In the genomic region with DNA sequence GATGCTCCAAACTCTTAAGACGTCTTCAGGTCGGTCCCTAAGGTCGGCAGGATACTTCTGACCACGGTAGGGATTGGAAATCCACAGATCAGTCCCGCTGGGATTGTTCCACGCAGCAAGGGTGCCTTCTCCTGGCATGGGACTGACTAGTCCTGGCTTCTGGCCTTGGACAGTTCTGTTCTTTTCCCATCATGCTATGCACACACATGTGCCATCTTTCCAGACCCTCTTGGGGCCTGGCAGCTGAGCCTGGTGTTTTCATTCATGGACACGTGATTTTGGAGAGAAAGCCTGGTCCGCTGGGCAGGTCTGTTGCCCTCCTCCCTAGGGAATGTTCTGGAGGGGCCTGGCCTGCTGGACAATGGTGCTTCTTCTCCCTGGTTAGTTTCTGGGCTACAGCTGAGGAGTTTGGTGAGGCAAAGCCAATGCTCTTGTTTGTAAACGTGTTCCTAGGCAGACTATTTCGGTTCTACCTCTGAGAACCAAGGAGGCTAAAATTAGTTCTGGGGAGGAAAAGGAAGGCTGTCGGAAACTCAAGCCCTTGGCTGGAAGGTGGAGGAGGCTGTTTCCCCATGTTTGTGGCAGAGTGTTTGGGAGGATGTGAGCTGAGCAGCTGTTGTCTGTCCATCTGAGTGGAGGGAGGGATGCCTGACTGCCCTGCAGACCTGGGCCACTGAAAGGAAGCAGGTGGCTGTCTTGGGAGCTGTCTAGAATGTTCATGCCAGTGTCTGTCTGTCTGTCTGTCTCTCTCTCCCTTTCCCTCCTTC, we compare ENCODE assay signal across 14 mouse cellular contexts. TPM values are rescaled to one million over a fixed set of nuclear protein-coding genes. Genes with fewer than 3 reads are reported as not detected.
DNase-seq lines count a peak whose midpoint lies in the region; ATAC-seq and TF ChIP-seq lines count a peak whose summit lies in the region.
"Had no signal": no experiment of that assay in that cellular context is flagged by ENCODE, and none has a peak within 500 bp of the region (broad histone marks: within the 10 kb centered on the region; RNA-seq: fewer than 3 reads in every experiment).

No protein-coding gene starts in this region.

- H3K27me3 ChIP-seq in kidney, adult 2 months (replicated peaks; ENCODE audit: control insufficient read depth, insufficient read depth, low read length) = no peaks in the 10 kb centered on the region
- no peaks in the 10 kb centered on the region for H3K27me3 ChIP-seq in C2C12 (ENCODE audit: control insufficient read depth, insufficient read depth, insufficient read length)
- H3K27me3 ChIP-seq in heart, embryonic 16.5 days (ENCODE audit: control insufficient read depth, insufficient read depth, low read length) = no peaks in the 10 kb centered on the region
- H3K27me3 ChIP-seq in liver, embryonic 12.5 days (replicated peaks) = peaks cover 15% of the 10 kb centered on the region
- H3K27me3 ChIP-seq: neural tube, embryonic 12.5 days had no signal

- peak overlapping the region; percentile 15; the same call in 1 of the 2 replicates for H3K4me2 ChIP-seq in heart, embryonic 16.5 days (ENCODE audit: low read depth, low read length)
- no peak overlapping the region for H3K4me2 ChIP-seq in liver, embryonic 12.5 days
- H3K4me2 ChIP-seq: hindbrain, embryonic 14.5 days; neural tube, embryonic 12.5 days had no signal

- peak; percentile 44 for DNase-seq in kidney, adult 2 months
- no peak for DNase-seq in kidney, adult 9 months
- DNase-seq in brain, adult 2 months (ENCODE audit: low read depth, low spot score) = peak; percentile 67
- no peak for DNase-seq in cerebellum, postnatal 4 days (ENCODE audit: low spot score in 2 of 2)
- no peak for DNase-seq in cerebellum, adult 11 months
- DNase-seq: right cerebral cortex, postnatal 4 days; thymus, postnatal 36 days had no signal

- H3K27ac ChIP-seq in kidney, adult 2 months (ENCODE audit: insufficient read depth, low read depth, low read length) = peak overlapping the region; percentile 46
- peak overlapping the region; percentile 76 for H3K27ac ChIP-seq in heart, embryonic 16.5 days (ENCODE audit: low read length)
- H3K27ac ChIP-seq in liver, embryonic 12.5 days = no peak overlapping the region
- H3K27ac ChIP-seq: hindbrain, embryonic 14.5 days; liver, embryonic 14.5 days; neural tube, embryonic 12.5 days had no signal

- TF ChIP-seq POLR2A in kidney, adult 2 months (IDR thresholded peaks at IDR 0.05; ENCODE audit: low read depth, low read length) = no peak

- H3K36me3 ChIP-seq in kidney, adult 2 months (ENCODE audit: control insufficient read depth, insufficient read depth, low read length) = no peaks in the 10 kb centered on the region
- no peaks in the 10 kb centered on the region for H3K36me3 ChIP-seq in C2C12 (ENCODE audit: control insufficient read depth, insufficient read depth)
- peaks cover 21% of the 10 kb centered on the region for H3K36me3 ChIP-seq in heart, embryonic 16.5 days (ENCODE audit: control insufficient read depth, insufficient read depth)
- peaks cover 5% of the 10 kb centered on the region for H3K36me3 ChIP-seq in liver, embryonic 12.5 days

- H3K9ac ChIP-seq in heart, embryonic 16.5 days (ENCODE audit: low read length) = peak overlapping the region; percentile 34; the same call in 1 of the 2 replicates
- no peak overlapping the region for H3K9ac ChIP-seq in liver, embryonic 12.5 days
- H3K9ac ChIP-seq: hindbrain, embryonic 14.5 days; liver, embryonic 14.5 days; neural tube, embryonic 12.5 days had no signal

- no peaks in the 10 kb centered on the region for H3K79me2 ChIP-seq in C2C12 (ENCODE audit: control insufficient read depth, insufficient read depth)

- H3K79me3 ChIP-seq in C2C12 (ENCODE audit: low read depth) = no peaks in the 10 kb centered on the region

- TF ChIP-seq CTCF in kidney, adult 2 months (conservative IDR thresholded peaks at IDR 0.05; ENCODE audit: insufficient read depth, insufficient read length, low read depth, low read length) = no peak
- TF ChIP-seq CTCF in C2C12 (IDR thresholded peaks at IDR 0.05; ENCODE audit: control insufficient read depth, insufficient read depth, insufficient read length) = no peak

- no peak for ATAC-seq in heart, embryonic 16.5 days (replicated peaks; ENCODE audit: extremely low read depth, insufficient read depth, low FRiP score)
- no peak for ATAC-seq in liver, embryonic 12.5 days
- ATAC-seq: forebrain, embryonic 16.5 days had no signal

- 48% methylated on average over 11 of the region's 11 CpGs for WGBS in kidney, adult 2 months
- WGBS in heart, embryonic 16.5 days = 56% methylated on average over 11 of the region's 11 CpGs
- WGBS in liver, embryonic 12.5 days (ENCODE audit: insufficient replicate concordance) = 66% methylated on average over 11 of the region's 11 CpGs

- peaks cover 25% of the 10 kb centered on the region for H3K9me3 ChIP-seq in heart, embryonic 16.5 days (replicated peaks; ENCODE audit: control insufficient read depth, low read length)
- peaks cover 11% of the 10 kb centered on the region; the same call in 1 of the 2 replicates for H3K9me3 ChIP-seq in liver, embryonic 12.5 days (replicated peaks)

- H3ac ChIP-seq in C2C12 (ENCODE audit: control insufficient read depth, insufficient read length, low read depth) = no peak overlapping the region

- H3K4me1 ChIP-seq in kidney, adult 2 months (ENCODE audit: control insufficient read depth, insufficient read depth, low read length) = peaks cover 26% of the 10 kb centered on the region
- peaks cover 14% of the 10 kb centered on the region for H3K4me1 ChIP-seq in heart, embryonic 16.5 days (ENCODE audit: control insufficient read depth, insufficient read depth, low read length)
- peaks cover 20% of the 10 kb centered on the region for H3K4me1 ChIP-seq in liver, embryonic 12.5 days

- no peak overlapping the region for H3K4me3 ChIP-seq in kidney, adult 2 months (ENCODE audit: insufficient read depth, low read depth, low read length)
- no peak overlapping the region for H3K4me3 ChIP-seq in C2C12 (ENCODE audit: insufficient read depth, poor library complexity, severe bottlenecking)
- H3K4me3 ChIP-seq in heart, embryonic 16.5 days (ENCODE audit: low read length) = no peak overlapping the region
- H3K4me3 ChIP-seq in liver, embryonic 12.5 days = no peak overlapping the region
- H3K4me3 ChIP-seq: neural tube, embryonic 12.5 days had no signal

TF ChIP-seq in C2C12, 6 proteins besides CTCF, POLR2A, EP300 and RAD21:
- peak; percentile 77 for TF ChIP-seq MYOD1 (IDR thresholded peaks at IDR 0.05; ENCODE audit: control insufficient read depth, insufficient read length, low read depth)
- TF ChIP-seq MYOG (IDR thresholded peaks at IDR 0.05; ENCODE audit: control insufficient read depth, extremely low read depth, insufficient read length) = no peak
- no peak for TF ChIP-seq FOSL1 (IDR thresholded peaks at IDR 0.05; ENCODE audit: insufficient read depth, low read length, poor library complexity, severe bottlenecking)
- no peak for TF ChIP-seq CEBPB (IDR thresholded peaks at IDR 0.05; ENCODE audit: low read depth)
- TF ChIP-seq MAX (IDR thresholded peaks at IDR 0.05) = no peak
- TF ChIP-seq USF1 (IDR thresholded peaks at IDR 0.05; ENCODE audit: low read depth) = no peak

RNA-seq across cellular contexts. Expression of gene Acvr2b, which starts 7.2 kb away (rescaled TPM):
- 6.2 and 7.7 TPM in 2 replicates for polyA plus RNA-seq in kidney, adult 2 months (2012; rRNA removed)
- polyA plus RNA-seq in C2C12 (2012; fragmentation: generic; extraction: Trizol) = 0.83 TPM
- polyA plus RNA-seq in heart, embryonic 16.5 days (2015; fragmentation: Nextera tagmentation; extraction: Ambion mirVana) = 7.3 and 8.6 TPM in 2 replicates
- polyA plus RNA-seq in liver, embryonic 12.5 days (2016; fragmentation: Nextera tagmentation; extraction: Ambion mirVana) = 7.0 TPM in 2 replicates

RNA-seq across cellular contexts. Expression of gene Exog, which starts 35.7 kb away (rescaled TPM):
- polyA plus RNA-seq in kidney, adult 2 months (2012; rRNA removed) = 1.7 and 2.2 TPM in 2 replicates
- 7.3 TPM for polyA plus RNA-seq in C2C12 (2012; fragmentation: generic; extraction: Trizol)
- polyA plus RNA-seq in heart, embryonic 16.5 days (2015; fragmentation: Nextera tagmentation; extraction: Ambion mirVana) = 10.7 and 11.1 TPM in 2 replicates
- 11.4 and 11.7 TPM in 2 replicates for polyA plus RNA-seq in liver, embryonic 12.5 days (2016; fragmentation: Nextera tagmentation; extraction: Ambion mirVana)

RNA-seq across cellular contexts. Expression of gene Slc22a14, which starts 43.7 kb away (rescaled TPM):
- polyA plus RNA-seq in kidney, adult 2 months (2012; rRNA removed) = 1.7 and 2.1 TPM in 2 replicates
- polyA plus RNA-seq in C2C12 (2012; fragmentation: generic; extraction: Trizol) = not detected
- 0.20 TPM in 1 of 2 replicates, not detected in the other for polyA plus RNA-seq in heart, embryonic 16.5 days (2015; fragmentation: Nextera tagmentation; extraction: Ambion mirVana)
- not detected in 2 replicates for polyA plus RNA-seq in liver, embryonic 12.5 days (2016; fragmentation: Nextera tagmentation; extraction: Ambion mirVana)
- polyA plus RNA-seq: forebrain, embryonic 16.5 days; hindbrain, embryonic 14.5 days; liver, embryonic 14.5 days; neural tube, embryonic 12.5 days had no signal

RNA-seq across cellular contexts. Expression of gene Xylb, which starts 51.9 kb away (rescaled TPM):
- 449 and 451 TPM in 2 replicates for polyA plus RNA-seq in kidney, adult 2 months (2012; rRNA removed)
- 3.1 TPM for polyA plus RNA-seq in C2C12 (2012; fragmentation: generic; extraction: Trizol)
- polyA plus RNA-seq in heart, embryonic 16.5 days (2015; fragmentation: Nextera tagmentation; extraction: Ambion mirVana) = 1.00 and 1.1 TPM in 2 replicates
- 4.6 and 5.0 TPM in 2 replicates for polyA plus RNA-seq in liver, embryonic 12.5 days (2016; fragmentation: Nextera tagmentation; extraction: Ambion mirVana)

Comparison
In these comparisons a context has a peak if more than half of its experiments do, and no peak if none do; other contexts are left out.
1. DNase-seq: peak in kidney, adult 2 months (single experiment) and brain, adult 2 months (single experiment); none in kidney, adult 9 months (single experiment), cerebellum, postnatal 4 days (0 of 2) and cerebellum, adult 11 months (single experiment).